Mouse (Mus musculus) spleen, postnatal 4 days (tissue): ENCODE measurements around the gene Cldn8.

Experiments used
- DNase-seq, 2 experiments: peaks; one replicate each; pipeline ENCODE4 v3.0.0; 2022; ENCODE audit warnings: low spot score in 2 of 2

Cldn8 gene

DNA sequence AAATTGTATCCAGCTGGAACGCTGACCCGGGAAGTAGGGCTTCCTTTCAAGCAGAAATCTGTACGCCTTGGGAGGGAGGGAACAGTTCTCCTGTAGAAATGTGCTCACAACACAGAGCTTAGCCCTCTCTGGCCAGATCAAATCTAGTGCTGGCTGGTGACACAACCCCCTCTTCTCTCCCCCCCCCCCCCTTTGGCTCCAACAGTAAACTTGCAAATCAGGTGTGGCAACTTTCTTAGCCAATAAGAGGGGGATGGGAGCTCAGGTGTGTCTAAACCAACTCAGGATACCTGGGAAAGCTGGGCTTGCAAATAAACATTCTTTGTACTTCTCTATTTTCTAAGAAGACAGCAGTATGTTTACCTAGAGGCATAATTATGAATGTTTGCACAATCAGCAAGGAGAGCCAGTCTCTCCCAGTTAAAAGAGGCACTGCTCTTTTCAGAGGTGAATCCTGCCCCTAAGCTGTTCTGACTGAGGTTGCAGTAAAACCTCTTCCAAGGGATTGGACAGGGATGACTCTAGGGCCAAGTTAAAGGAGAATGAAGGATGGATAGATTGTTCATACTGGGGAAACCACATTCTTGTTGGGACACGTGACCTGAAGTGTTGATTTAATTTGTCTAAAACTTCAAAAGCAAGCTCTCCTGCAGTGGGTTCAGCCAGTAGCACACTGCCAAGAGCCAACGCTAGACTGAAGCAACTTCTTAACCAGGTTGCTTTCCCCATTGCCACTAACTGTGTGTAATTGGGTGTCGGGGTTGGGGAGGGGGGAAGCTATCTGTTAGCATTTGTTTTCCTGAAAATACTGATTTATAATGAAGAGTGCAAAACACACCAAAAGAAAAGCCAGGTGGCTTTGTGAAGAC lies at the start of gene Cldn8:
Gene Cldn8 (minus strand): TSS at position 139 of the 869 bp plus-strand sequence.
- no peak for DNase-seq

DNA sequence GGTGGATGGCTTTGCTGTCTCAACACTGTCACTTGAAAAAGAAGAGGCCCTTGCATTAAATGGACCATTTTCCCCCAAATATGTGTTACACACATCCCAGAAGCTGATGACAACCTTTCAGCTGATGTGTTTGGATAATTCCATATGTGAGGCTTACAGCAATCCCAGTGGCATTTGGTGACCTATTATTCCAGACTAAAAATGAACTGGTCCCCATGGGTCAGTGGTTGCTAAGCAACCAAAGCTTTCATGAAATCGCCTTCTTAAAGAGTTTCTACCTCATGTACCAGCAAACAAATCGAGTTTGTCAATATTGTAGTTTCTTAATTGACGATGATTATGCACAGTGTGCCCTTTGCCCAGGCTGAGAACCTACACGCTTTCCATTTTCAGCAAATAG lies 49.7 kb upstream of the Cldn8 start:
- DNase-seq, result no peak

DNA sequence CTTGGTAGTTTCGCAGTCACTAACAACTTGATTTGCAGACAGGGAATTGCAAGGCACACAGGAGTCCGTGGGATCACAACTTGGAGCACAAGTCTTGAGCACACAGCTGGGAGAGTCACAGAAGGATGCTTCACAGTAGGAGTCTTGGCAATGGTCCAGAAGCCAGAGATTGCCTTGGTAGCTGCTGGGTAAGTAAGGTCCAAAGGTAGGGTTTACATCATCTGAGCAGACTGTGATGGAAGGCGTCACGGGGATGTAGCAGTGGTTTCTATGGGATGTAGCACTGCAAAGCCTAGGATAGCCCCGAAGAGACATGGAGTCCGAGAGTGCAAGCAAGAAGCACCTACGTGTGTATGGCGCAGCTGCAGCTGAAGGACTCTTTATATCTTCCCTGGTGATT lies 48.9 kb upstream of the Cldn8 start, which contains the start of gene Krtap24-1:
Gene Krtap24-1 (minus strand): TSS at position 358 of the 400 bp plus-strand sequence.
- DNase-seq, result no peak

DNA sequence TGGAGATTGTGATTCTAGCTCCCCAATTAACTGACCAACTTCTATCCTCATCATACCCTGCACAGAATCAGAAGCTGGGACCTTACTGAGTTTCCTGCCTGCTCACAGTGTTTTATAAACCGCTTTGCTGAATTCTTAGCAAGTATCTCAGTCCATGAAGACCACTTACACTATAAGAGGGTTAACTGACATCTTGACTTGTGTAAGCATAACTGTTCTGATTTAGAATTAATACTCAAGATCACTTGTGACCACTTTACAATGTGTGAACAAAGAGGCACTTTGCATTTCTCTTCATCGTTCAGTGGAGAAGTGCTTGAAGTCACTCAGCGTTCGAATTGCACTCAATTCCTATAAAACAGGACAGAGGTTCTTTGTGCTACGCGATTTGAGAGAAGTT lies 41.6 kb upstream of the Cldn8 start:
- DNase-seq, result no peak

DNA sequence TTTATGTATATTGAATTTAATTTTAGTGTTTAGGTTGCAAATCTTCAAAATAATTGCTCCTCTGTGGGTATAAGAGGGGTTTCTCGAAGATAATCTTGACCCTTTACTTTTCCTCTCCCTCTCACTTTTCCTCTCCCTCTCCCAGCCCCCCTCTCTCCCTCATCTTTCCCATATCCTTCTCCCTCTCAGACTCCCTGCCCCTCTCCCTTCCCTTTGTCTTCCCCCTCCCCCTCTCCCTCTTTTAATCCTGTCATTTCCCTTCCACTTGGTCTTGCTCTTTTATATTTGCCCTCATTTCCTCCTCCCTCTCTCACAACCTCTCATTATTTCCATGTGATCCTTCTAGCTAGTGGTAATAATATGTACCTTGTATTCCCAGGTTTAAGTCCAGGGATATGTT lies 39.5 kb upstream of the Cldn8 start:
- no peak for DNase-seq

DNA sequence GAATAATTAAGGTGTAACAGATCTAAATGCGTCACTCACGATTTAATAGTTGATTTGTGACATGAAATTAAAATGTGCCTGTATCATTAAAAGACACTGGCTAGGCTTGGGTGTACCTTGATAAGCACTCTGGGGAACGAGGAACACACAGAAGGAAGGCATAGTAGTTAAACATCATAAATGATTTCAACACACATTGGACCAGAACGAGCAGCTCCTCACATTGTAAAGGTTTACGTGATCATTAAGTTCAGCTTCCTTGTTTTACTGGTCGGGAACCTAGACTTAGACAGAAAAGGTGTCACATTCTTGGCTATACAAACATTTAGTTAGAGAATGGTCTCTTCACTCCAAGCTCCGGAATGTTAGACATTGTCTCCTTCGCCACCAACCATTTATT lies 37.3 kb upstream of the Cldn8 start:
- no peak for DNase-seq

DNA sequence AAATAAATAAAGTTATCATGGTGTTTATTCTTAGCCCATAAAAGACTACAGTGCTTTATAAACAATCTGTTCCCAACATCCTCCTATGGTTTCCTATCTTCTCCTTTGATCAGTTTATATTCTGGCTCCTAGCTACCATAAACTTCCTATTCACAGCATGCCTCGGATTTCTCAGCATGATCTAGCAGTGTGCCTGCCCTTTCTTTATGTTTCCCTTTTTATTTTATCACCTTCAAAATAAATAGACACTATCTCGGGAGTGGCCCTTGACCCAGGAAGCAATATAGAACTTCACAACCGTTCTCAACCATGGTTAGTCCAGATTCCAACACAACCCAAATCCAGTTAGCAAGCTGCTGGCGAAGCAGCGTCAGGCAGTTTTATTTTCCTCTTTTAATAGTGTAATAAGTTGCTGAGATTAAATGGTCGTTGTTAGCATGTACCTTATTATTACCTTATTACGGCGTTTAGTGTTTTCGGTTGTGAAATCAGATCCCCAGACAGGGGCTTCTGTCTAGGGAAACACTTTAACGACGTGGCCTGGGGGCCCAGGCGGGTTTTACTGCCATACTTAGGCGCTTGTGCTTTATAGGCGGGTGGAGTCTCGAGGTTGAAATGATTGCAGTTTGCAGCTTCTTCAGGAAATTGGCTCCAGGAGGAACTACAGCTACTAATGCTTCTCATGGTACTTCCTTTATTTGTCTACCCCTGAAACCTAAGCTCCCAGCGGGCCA lies 36.7 kb upstream of the Cldn8 start:
- DNase-seq, result no peak

DNA sequence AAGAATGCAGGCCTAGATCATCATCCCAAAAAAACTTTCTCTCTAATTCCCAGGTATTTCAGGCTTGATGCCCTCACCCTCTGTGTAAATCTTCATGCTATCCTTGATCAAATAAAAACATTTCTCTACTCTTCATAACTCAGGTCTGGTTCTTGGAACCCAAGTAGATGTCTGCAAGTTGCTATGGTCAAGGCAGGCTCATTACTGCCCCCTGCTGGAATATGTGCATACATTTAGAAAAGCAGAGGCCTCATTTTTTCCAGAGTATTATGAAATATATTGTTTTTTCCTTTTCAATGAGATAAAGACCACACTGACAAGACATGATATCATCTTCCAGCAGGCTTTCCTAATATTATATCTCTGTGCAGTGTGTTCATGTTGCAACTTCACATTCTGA lies 29.8 kb upstream of the Cldn8 start:
- no peak for DNase-seq

DNA sequence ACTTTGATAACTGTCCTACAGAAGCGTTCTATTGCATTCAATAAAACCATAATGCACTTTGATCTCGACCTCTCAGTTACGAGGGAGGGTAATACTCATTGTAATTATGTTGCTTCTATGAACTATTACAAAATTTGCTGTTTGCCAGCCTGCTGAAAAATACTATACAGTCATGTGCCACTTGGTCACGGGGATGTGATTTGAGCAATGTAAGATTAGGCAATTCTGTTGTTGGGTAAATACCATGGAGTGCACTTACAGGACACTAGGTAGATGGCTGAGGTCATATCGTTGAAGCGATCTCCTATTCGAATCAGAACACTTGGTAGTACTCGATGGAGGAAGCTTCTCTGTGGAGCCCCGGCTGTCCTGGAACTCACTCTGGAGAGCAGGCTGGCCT lies 20.4 kb upstream of the Cldn8 start:
- DNase-seq, result no peak

DNA sequence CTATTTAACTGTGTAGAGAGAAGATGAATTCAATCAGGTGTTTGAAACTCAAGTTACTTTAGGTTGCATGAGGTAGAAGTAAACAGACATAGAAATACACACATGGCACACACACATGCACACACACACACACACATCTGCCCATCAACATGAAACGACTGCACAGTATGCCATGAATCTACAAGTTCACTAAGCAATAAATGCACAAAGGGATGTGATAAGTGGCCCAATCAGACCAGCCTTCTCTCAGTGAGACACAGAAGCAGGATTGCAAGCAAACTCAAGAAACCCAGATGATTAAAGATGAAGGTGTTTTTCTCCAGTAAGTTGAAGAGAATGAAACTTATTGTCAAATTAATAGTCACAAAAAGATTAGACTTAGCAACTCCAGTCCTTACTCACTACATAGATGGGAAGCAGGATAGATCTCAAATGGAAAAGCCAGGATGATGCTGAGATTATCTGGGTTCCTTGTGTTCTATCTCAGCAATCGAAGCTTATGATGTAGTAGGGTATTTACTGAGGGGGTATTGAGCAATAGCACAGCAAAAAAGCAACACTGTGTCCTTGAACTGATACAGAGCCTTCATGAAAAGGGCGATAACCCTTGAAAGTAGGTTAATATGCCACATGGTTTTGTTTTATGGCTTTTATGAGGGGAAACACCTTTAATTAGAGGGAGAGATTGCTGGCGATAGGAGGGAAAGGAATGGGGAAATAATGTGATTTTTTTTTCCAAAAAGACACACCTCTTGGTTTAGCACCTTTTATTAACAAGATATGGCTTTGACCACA lies 13.1 kb upstream of the Cldn8 start:
- DNase-seq, result no peak

DNA sequence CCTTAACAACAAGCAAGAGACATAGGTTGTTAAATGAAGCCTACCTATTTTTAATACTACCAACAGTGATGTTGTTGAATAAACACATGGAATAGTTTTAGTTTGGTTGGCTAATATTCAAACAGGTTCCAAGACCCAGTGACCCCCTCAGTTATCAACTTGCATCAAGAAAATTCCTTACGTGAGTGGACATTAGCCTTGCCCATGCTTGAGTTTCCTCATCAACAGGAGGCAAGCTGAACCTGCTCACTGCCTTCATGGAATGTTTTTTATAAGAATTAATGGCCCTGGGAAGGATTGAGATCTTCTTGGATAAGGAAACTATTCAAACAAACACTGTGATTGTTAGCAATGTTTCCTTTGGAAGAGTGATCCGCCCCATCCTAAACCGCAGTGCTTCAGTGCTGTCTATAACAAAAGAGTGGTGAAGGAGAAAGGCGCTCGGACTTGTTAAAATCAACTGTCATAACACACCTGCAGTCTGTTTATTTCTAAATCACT lies 10.0 kb upstream of the Cldn8 start:
- no peak for DNase-seq

DNA sequence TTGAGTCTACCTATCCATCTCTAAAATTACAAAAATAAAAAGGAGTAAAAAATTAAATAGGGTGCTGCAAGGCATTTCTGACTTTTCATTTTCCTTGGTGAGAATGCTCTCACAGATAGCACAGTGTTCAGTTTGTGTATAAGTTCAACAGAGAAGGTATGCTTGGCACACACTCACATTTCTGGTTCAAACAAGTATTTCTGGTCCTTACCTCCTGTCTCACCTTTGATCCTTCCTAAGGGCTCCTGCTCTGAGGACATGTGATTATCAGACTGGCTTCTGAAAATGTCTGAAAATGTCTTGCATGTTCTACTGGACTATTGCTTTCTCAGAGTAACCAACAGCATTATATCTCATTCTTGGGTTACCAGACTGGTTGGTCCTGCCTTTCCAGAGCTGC lies 7.2 kb upstream of the Cldn8 start:
- DNase-seq, result no peak

DNA sequence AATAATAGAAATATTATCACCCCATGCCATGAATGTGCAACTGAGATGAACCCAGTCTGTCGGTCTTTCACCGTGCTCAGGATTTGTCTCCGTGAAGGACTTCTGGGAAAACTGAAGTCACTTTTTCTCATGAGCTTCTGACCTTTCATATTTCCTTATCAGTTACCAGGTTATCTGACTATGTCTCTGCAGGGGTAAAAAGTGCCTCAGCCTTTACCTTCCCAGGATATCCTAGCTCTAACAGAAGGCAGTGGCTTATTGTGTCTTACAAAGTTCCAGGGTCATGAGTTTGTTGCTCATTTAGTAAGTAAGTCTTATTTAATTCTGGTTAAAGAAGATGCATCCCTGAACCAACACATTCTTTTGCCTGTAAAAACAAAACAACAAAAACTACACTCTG lies 6.7 kb upstream of the Cldn8 start:
- DNase-seq, result no peak

DNA sequence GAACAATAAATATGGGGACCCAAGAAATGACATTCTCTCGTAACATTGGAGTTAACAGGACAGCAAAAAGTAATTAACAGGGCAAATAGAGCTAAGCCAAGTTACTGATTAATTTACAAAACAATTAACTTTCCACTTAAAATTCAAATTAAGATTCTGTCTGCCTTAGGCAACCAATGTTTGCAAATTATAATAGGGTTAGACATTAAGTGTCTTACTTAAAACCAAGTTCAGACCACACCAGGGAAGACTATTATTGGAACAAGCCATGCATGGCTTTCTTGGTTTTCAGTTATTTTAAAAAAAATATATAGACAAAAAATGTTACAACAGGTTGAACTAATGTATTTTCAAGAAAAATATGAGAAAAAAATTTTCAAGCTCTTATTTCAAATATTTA lies 6.1 kb upstream of the Cldn8 start:
- DNase-seq, result no peak

DNA sequence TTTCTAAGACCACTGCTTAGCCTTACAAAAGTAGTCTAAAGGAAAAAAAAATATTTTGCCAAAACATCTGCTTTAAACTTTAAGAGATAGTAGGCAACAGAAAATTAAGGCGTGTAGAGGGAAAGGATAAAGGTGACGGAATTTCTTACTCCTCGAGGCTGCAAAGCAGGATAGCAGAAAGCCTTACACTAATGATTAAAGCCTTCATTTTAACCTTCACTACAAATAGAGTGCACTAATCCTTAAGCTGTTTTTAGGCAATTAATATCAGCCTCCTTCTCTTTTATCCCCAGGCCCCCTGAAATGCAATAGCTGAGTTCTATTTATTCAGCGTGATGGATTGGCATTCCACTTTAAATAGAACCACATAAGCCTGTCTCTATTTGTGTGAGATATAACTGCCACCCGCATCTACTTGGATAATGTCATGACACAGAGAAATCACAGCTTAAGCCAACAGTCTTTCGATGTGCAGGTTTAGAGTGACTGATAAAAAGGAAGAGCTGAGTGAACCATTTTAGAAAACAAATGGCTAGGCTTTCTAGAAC lies 1.3 kb downstream of the Cldn8 start:
- no peak for DNase-seq

DNA sequence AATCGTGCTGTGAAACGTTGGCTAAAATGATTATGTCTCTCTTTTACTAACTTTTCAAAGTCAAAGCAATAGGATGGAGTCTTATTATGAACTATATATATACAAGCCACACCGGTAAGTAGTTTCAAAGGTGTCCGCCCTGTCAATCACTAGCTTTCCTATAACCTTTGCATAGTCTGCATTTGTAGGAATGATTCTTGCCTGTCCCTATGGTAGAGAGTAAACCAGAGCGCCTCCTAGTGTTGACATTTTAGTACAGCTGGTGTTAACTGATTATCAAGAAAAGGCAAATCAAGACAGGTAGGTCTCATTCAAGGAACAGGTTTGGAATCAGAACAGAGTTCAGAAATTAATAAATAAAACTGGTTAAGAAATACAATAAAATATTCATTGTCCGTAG lies 20.5 kb downstream of the Cldn8 start:
- no peak for DNase-seq

DNA sequence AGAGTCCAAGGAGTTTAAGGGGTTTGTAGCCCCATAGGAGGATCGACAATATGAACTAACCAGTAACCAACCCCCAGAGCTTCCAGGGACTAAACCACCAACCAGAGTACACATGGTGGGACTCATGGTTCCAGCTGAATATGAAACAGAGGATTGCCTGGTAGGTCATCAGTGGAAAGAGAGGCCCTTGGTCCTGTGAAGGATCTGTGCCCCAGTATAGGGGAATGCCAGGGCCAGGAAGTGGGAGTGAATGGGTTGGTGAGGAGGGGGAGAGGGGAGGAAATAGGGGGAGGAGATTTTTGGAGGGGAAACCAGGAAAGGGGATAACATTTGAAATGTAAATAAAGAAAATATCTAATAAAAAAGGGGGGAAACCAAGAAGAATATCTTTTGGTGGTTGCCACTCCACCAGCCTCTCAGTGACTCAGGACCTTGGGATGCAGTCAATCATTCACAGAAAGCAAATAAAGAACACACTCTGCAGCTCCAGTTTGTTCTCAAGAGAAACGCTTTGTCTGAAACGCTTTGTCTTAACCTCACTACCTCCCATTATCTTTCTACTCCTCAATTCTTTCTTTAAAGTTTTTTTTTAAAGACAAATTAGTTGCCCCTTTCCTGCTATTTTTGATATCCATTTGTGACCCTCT lies 23.0 kb downstream of the Cldn8 start:
- no peak for DNase-seq

DNA sequence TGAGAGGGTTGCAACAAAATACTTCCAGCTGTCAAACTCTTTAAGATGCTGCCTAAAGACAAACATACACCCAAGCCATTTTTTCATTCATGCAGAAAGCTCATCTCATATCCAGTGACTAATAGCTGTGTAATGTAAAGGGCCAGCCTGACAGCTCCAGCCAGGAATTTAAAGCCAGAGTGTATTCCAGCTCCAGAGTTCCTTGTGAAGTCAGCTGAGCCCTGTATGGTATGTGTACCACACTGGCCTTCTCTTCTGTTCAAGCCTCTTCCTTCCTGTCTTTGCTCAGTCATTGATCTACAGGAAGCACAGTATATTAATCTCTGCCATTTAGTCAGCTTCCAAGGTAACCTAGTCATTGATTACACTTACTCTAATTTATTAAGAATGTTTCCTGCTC lies 51.6 kb downstream of the Cldn8 start:
- DNase-seq, result no peak
